Mouse (Mus musculus): Measurements from ENCODE around the gene Serpinh1.

DNA sequence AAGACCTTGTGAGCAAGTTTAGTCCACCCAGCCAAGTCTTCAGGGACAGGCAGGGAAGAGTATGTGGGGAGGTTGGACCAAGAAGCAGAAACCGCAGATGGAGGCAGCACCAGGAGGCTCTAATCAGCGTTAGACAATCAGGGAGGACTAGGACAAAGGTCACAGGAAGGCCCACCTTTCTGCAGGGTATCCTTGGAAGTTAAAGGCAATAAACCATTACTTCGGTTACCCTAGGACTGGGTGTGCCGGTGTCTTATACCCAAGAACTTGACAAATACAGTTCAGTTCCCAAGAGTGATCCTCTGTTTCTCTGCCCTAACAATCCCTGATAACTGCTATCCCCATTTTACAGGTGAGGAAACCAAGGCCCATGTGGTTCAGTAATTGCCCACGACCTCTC, 23.0 kb downstream of the Serpinh1 start:
- TF ChIP-seq CTCF (IDR thresholded peaks at IDR 0.05; ENCODE audit: low read depth, low read length) (no peak), EP300 (IDR thresholded peaks at IDR 0.05; ENCODE audit: insufficient read depth, low read depth, low read length) (no peak)

All from ES-Bruce4 (cell line).